ENCODE assay signal across 10 mouse cellular contexts in the genomic region with DNA sequence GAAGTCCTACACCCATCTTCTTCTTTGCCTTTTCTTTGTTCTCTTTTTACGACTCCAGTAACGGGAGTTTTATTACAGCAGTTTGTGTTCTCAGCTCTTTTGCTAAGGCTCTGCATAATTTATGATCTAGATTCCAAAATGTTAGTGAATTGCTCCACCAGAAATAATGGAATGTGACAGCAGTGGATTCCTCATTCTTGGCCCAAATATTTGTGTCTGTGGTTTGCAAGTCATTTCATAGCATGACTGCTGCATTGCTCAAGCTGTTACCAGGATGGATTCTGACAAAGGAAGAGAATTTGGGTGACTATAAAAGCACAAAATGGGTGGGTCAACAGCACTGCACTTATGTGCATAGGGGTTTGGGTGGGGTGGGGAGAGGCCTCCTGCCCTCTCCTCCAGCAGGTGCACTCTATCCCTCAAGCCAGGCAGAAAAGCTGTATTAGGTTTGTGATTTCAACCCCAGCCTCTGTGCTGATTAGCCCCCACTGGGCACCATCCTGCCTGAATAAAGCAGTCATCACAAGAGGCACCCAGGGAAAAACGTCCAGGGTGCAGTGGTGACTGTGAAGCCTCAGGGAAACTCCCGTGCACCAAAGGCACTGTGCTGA.
A peak's percentile ranks its signal among the peaks of the same experiment; 100 is the strongest.
DNase-seq lines count a peak whose midpoint lies in the region; ATAC-seq and TF ChIP-seq lines count a peak whose summit lies in the region.
"Had no signal": no experiment of that assay in that cellular context is flagged by ENCODE, and none has a peak within 500 bp of the region (broad histone marks: within the 10 kb centered on the region; RNA-seq: fewer than 3 reads in every experiment).

No protein-coding gene starts in this region.

- no peak for TF ChIP-seq CTCF in midbrain, postnatal 0 days (IDR thresholded peaks at IDR 0.05)

- no peak for ATAC-seq in kidney, embryonic 16.5 days (ENCODE audit: low FRiP score, low TSS enrichment)
- no peak for ATAC-seq in forebrain, embryonic 13.5 days
- ATAC-seq in midbrain, postnatal 0 days (ENCODE audit: low FRiP score): no peak
- no peak for ATAC-seq in megakaryocyte, adult 5-6 weeks (ENCODE audit: poor library complexity, severe bottlenecking)

- no peak overlapping the region for H3K9ac ChIP-seq in kidney, embryonic 16.5 days (replicated peaks; ENCODE audit: low read length)
- no peak overlapping the region for H3K9ac ChIP-seq in forebrain, embryonic 13.5 days
- no peak overlapping the region for H3K9ac ChIP-seq in midbrain, postnatal 0 days (replicated peaks; ENCODE audit: low read length, poor library complexity, severe bottlenecking)
- H3K9ac ChIP-seq: liver, embryonic 13.5 days had no signal

- H3K36me3 ChIP-seq in kidney, embryonic 16.5 days (ENCODE audit: insufficient read depth, low read length): no peaks in the 10 kb centered on the region
- H3K36me3 ChIP-seq in forebrain, embryonic 13.5 days (ENCODE audit: poor library complexity, severe bottlenecking): no peaks in the 10 kb centered on the region
- H3K36me3 ChIP-seq in midbrain, postnatal 0 days (ENCODE audit: insufficient read depth, low read length): no peaks in the 10 kb centered on the region
- H3K36me3 ChIP-seq: G1E; liver, embryonic 13.5 days had no signal

- DNase-seq in kidney, postnatal 10 days: no peak
- DNase-seq in ZHBTc4 (ENCODE audit: low read depth, low spot score): peak; percentile 44
- no peak for DNase-seq in midbrain, postnatal 0 days (ENCODE audit: low spot score)
- no peak for DNase-seq in urinary bladder, postnatal 36 days (ENCODE audit: low spot score in 2 of 2)
- DNase-seq in frontal cortex, postnatal 14 days (ENCODE audit: low spot score in 2 of 2): no peak
- DNase-seq: liver, embryonic 13.5 days had no signal

- H3K27ac ChIP-seq in kidney, embryonic 16.5 days (ENCODE audit: low read length): peak overlapping the region; percentile 89
- H3K27ac ChIP-seq in forebrain, embryonic 13.5 days: peak overlapping the region; percentile 37
- H3K27ac ChIP-seq in midbrain, postnatal 0 days (ENCODE audit: low read depth, low read length): peak overlapping the region; percentile 65; the same call in 1 of the 2 replicates
- H3K27ac ChIP-seq: liver, embryonic 13.5 days had no signal

- no peak overlapping the region; the same call in 1 of the 2 replicates for H3K4me2 ChIP-seq in kidney, embryonic 16.5 days (replicated peaks; ENCODE audit: low read depth, low read length)
- no peak overlapping the region for H3K4me2 ChIP-seq in forebrain, embryonic 13.5 days
- no peak overlapping the region for H3K4me2 ChIP-seq in midbrain, postnatal 0 days (ENCODE audit: low read depth, low read length, poor library complexity, severe bottlenecking)
- H3K4me2 ChIP-seq: liver, embryonic 13.5 days had no signal

- H3K4me3 ChIP-seq in kidney, embryonic 16.5 days (ENCODE audit: low read length): no peak overlapping the region
- no peak overlapping the region for H3K4me3 ChIP-seq in forebrain, embryonic 13.5 days
- no peak overlapping the region for H3K4me3 ChIP-seq in midbrain, postnatal 0 days (ENCODE audit: low read depth, low read length)
- H3K4me3 ChIP-seq: liver, embryonic 13.5 days had no signal

- WGBS in kidney, embryonic 16.5 days: 25% methylated on average over 4 of the region's 4 CpGs
- 57% methylated on average over 4 of the region's 4 CpGs for WGBS in forebrain, embryonic 13.5 days
- 33% methylated on average over 4 of the region's 4 CpGs for WGBS in midbrain, postnatal 0 days

- peaks cover 64% of the 10 kb centered on the region for H3K4me1 ChIP-seq in kidney, embryonic 16.5 days (ENCODE audit: insufficient read depth, low read length)
- peaks cover 76% of the 10 kb centered on the region for H3K4me1 ChIP-seq in forebrain, embryonic 13.5 days
- peaks cover 23% of the 10 kb centered on the region for H3K4me1 ChIP-seq in midbrain, postnatal 0 days (ENCODE audit: insufficient read depth, low read length)

- no peaks in the 10 kb centered on the region for H3K27me3 ChIP-seq in kidney, embryonic 16.5 days (ENCODE audit: insufficient read depth, low read length)
- H3K27me3 ChIP-seq in forebrain, embryonic 13.5 days: no peaks in the 10 kb centered on the region
- H3K27me3 ChIP-seq in midbrain, postnatal 0 days (ENCODE audit: insufficient read depth, low read length): no peaks in the 10 kb centered on the region
- H3K27me3 ChIP-seq: liver, embryonic 13.5 days had no signal

- H3K9me3 ChIP-seq in kidney, embryonic 16.5 days (ENCODE audit: low read length): no peaks in the 10 kb centered on the region
- no peaks in the 10 kb centered on the region for H3K9me3 ChIP-seq in forebrain, embryonic 13.5 days (replicated peaks)
- no peaks in the 10 kb centered on the region for H3K9me3 ChIP-seq in midbrain, postnatal 0 days (ENCODE audit: low read length)
- H3K9me3 ChIP-seq: G1E; liver, embryonic 13.5 days had no signal

Comparison
In these comparisons a context has a peak if more than half of its experiments do, and no peak if none do; other contexts are left out.
1. H3K27ac ChIP-seq: peak in every context shown above with its lines; median percentile 89 in kidney, embryonic 16.5 days; 65 in midbrain, postnatal 0 days; 37 in forebrain, embryonic 13.5 days.